In the genomic region with DNA sequence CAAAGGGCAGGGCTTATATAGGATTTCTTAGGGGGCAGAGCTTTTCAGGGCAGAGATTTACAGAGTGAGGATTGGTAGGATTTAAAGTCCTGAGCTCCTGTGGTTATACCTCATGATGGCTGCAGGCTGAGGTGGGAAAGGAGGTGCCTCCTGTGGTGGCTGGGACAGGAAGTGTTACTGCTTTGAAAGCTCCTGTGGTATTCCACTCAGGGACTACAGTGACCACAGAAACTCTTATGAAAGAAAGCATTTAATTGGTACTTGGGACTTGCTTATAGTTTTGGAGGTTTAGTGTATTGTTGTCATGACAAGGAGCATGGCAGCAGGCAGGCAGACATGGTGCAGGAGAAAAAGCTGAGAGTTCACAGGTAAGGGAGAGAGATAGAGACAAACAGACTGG, we compare ENCODE assay signal across 28 mouse cellular contexts.
DNase-seq lines count a peak whose midpoint lies in the region; ATAC-seq and TF ChIP-seq lines count a peak whose summit lies in the region.
"Had no signal": no experiment of that assay in that cellular context is flagged by ENCODE, and none has a peak within 500 bp of the region (broad histone marks: within the 10 kb centered on the region; RNA-seq: fewer than 3 reads in every experiment).

No protein-coding gene starts in this region.

- no peak overlapping the region for H3K4me3 ChIP-seq in heart, adult 2 months
- H3K4me3 ChIP-seq: embryonic facial prominence, embryonic 13.5 days; embryonic facial prominence, embryonic 15.5 days; erythroblast, embryonic 14.5 days; forebrain, embryonic 10.5 days; forebrain, embryonic 12.5 days had no signal

- no peak for TF ChIP-seq CTCF in heart, adult 2 months (IDR thresholded peaks at IDR 0.05)

- ATAC-seq in common myeloid progenitor, adult 5-6 weeks (replicated peaks; ENCODE audit: low read depth, poor library complexity, severe bottlenecking): peak; percentile 39
- peak; percentile 26; the same call in 1 of the 2 replicates for ATAC-seq in megakaryocyte progenitor cell, adult 5-6 weeks (replicated peaks; ENCODE audit: poor library complexity)
- ATAC-seq: activated CD4-positive, CD25-positive, alpha-beta regulatory T cell, adult 4 months; CD4-positive, CD25-positive, alpha-beta regulatory T cell, adult 4 months; forebrain, embryonic 14.5 days; forebrain, embryonic 16.5 days; Patski had no signal

- TF ChIP-seq EP300 in heart, adult 2 months (IDR thresholded peaks at IDR 0.05; ENCODE audit: insufficient read depth, low read depth, low read length): no peak

- H3K4me1 ChIP-seq in heart, adult 2 months (ENCODE audit: control insufficient read depth, insufficient read depth, low read length): no peaks in the 10 kb centered on the region
- H3K4me1 ChIP-seq: embryonic facial prominence, embryonic 13.5 days; embryonic facial prominence, embryonic 15.5 days had no signal

- TF ChIP-seq POLR2A in heart, adult 2 months (IDR thresholded peaks at IDR 0.05; ENCODE audit: insufficient read depth, low read depth, low read length): no peak

- peak; percentile 57 for DNase-seq in heart, adult 11 months
- no peak for DNase-seq in heart, adult 2 months
- DNase-seq in 416B (ENCODE audit: low read depth): peak; percentile 10
- DNase-seq in liver: no peak
- no peak for DNase-seq in urinary bladder, adult 2 months (ENCODE audit: low spot score)
- DNase-seq: adrenal gland, adult 8-10 months; adrenal gland, postnatal 14 days; adrenal gland, postnatal 36 days; cerebellum, adult 11-12 months; cerebellum, adult 2 months; cerebellum, adult 9-10 months; cerebellum, postnatal 10 days; cerebellum, postnatal 25 days; embryo, embryonic 11 days had no signal

- H3K36me3 ChIP-seq in heart, adult 2 months (ENCODE audit: control insufficient read depth, insufficient read depth, low read length): no peaks in the 10 kb centered on the region
- H3K36me3 ChIP-seq: forebrain, embryonic 10.5 days; forebrain, embryonic 12.5 days; G1E had no signal

- no peak overlapping the region for H3K27ac ChIP-seq in heart, adult 2 months
- H3K27ac ChIP-seq: embryonic facial prominence, embryonic 13.5 days; embryonic facial prominence, embryonic 15.5 days; forebrain, embryonic 10.5 days; forebrain, embryonic 12.5 days had no signal

- H3K79me2 ChIP-seq in heart, adult 2 months (replicated peaks; ENCODE audit: control insufficient read depth, insufficient read depth, low read length): no peaks in the 10 kb centered on the region

- no peaks in the 10 kb centered on the region for H3K27me3 ChIP-seq in heart, adult 2 months (ENCODE audit: control insufficient read depth, insufficient read depth, low read length)
- H3K27me3 ChIP-seq: CH12.LX; embryonic facial prominence, embryonic 13.5 days; embryonic facial prominence, embryonic 15.5 days; forebrain, embryonic 12.5 days; Patski had no signal

- H3K9ac ChIP-seq in heart, adult 2 months (ENCODE audit: low read depth, low read length): no peak overlapping the region
- H3K9ac ChIP-seq: embryonic facial prominence, embryonic 13.5 days; embryonic facial prominence, embryonic 15.5 days; forebrain, embryonic 12.5 days had no signal

- intact Hi-C loops in heart, adult 2 months (cut with DNase I): no loop called here

Comparison
In these comparisons a context has a peak if more than half of its experiments do, and no peak if none do; other contexts are left out.
1. DNase-seq: peak in heart, adult 11 months (single experiment) and 416B (single experiment); none in heart, adult 2 months (0 of 2), liver (single experiment) and urinary bladder, adult 2 months (single experiment).